Mouse (Mus musculus): Measurements from ENCODE around the gene Rps6kl1. TPM values are rescaled to one million over a fixed set of nuclear protein-coding genes. Genes with fewer than 3 reads are reported as not detected.
A peak's percentile ranks its signal among the peaks of the same experiment; 100 is the strongest.

The Rps6kl1 gene
- polyA plus RNA-seq, 1 experiment from 2014 or later: 0.45 TPM

- DNase-seq (ENCODE audit: low spot score): no peak
- 62% methylated on average over 8 of the region's 8 CpGs for WGBS
- Histone ChIP-seq H3K9me3 (replicated peaks) (no peaks in the 10 kb centered on the region), H3K27me3 (ENCODE audit: low read depth, poor library complexity, severe bottlenecking) (peaks cover 42% of the 10 kb centered on the region), H3K4me1 (peaks cover 23% of the 10 kb centered on the region), H3K36me3 (no peaks in the 10 kb centered on the region), H3K27ac (no peak overlapping the region; the same call in 1 of the 2 replicates), H3K4me3 (no peak overlapping the region)
These were observed 34.7 kb upstream of the Rps6kl1 start for GRCm38 (mm10) chr12:85185810-85186209.

- Histone ChIP-seq H3K27ac (no peak overlapping the region), H3K36me3 (no peaks in the 10 kb centered on the region), H3K4me1 (peaks cover 23% of the 10 kb centered on the region), H3K9me3 (replicated peaks) (no peaks in the 10 kb centered on the region), H3K4me3 (no peak overlapping the region), H3K27me3 (ENCODE audit: low read depth, poor library complexity, severe bottlenecking) (peaks cover 58% of the 10 kb centered on the region)
- 77% methylated on average over 5 of the region's 5 CpGs for WGBS
- DNase-seq (ENCODE audit: low spot score): no peak
These were observed 33.1 kb upstream of the Rps6kl1 start for GRCm38 (mm10) chr12:85184118-85184517.

- Histone ChIP-seq H3K27ac (no peak overlapping the region), H3K27me3 (ENCODE audit: low read depth, poor library complexity, severe bottlenecking) (peaks cover 70% of the 10 kb centered on the region), H3K4me3 (no peak overlapping the region), H3K9me3 (replicated peaks) (no peaks in the 10 kb centered on the region), H3K4me1 (peaks cover 28% of the 10 kb centered on the region), H3K36me3 (no peaks in the 10 kb centered on the region)
- 74% methylated on average over 5 of the region's 5 CpGs for WGBS
- DNase-seq (ENCODE audit: low spot score): no peak
These were observed 31.8 kb upstream of the Rps6kl1 start for GRCm38 (mm10) chr12:85182898-85183297.

GRCm38 (mm10) chr12:85182345-85182643 is 31.2 kb upstream of the Rps6kl1 start:
- Histone ChIP-seq H3K4me3 (0 out of 2 replicates have a peak overlapping the region, but pooled peaks have one; percentile 7), H3K9me3 (replicated peaks) (no peaks in the 10 kb centered on the region), H3K27ac (no peak overlapping the region; the same call in 1 of the 2 replicates), H3K27me3 (ENCODE audit: low read depth, poor library complexity, severe bottlenecking) (peaks cover 76% of the 10 kb centered on the region), H3K4me1 (peaks cover 34% of the 10 kb centered on the region), H3K36me3 (no peaks in the 10 kb centered on the region)
- WGBS: 14% methylated on average over 8 of the region's 8 CpGs
- DNase-seq (ENCODE audit: low spot score): no peak

- H3K4me1 ChIP-seq: peaks cover 40% of the 10 kb centered on the region
- H3K36me3 ChIP-seq: no peaks in the 10 kb centered on the region
- 0 out of 2 replicates have a peak overlapping the region, but pooled peaks have one; percentile 7 for H3K4me3 ChIP-seq
- no peak for DNase-seq (ENCODE audit: low spot score)
- peaks cover 81% of the 10 kb centered on the region for H3K27me3 ChIP-seq (ENCODE audit: low read depth, poor library complexity, severe bottlenecking)
- WGBS: 48% methylated on average over 15 of the region's 17 CpGs
- no peaks in the 10 kb centered on the region for H3K9me3 ChIP-seq (replicated peaks)
- peak overlapping the region; percentile 56; the same call in 1 of the 2 replicates for H3K27ac ChIP-seq
These were observed 30.6 kb upstream of the Rps6kl1 start for GRCm38 (mm10) chr12:85181475-85182344.

GRCm38 (mm10) chr12:85178294-85178693 is 27.2 kb upstream of the Rps6kl1 start:
- no peak for DNase-seq (ENCODE audit: low spot score)
- H3K27me3 ChIP-seq (ENCODE audit: low read depth, poor library complexity, severe bottlenecking): peaks cover 94% of the 10 kb centered on the region
- WGBS: 52% methylated on average over 2 of the region's 2 CpGs
- no peak overlapping the region for H3K27ac ChIP-seq
- no peak overlapping the region for H3K4me3 ChIP-seq
- H3K4me1 ChIP-seq: peaks cover 65% of the 10 kb centered on the region
- H3K9me3 ChIP-seq (replicated peaks): no peaks in the 10 kb centered on the region
- H3K36me3 ChIP-seq: no peaks in the 10 kb centered on the region

- H3K36me3 ChIP-seq: no peaks in the 10 kb centered on the region
- no peak for DNase-seq (ENCODE audit: low spot score)
- peak within 1 kb of the TSS; percentile 82 for H3K27ac ChIP-seq
- no peaks in the 10 kb centered on the region for H3K9me3 ChIP-seq (replicated peaks)
- 78% methylated on average over 10 of the region's 10 CpGs for WGBS
- peaks cover 93% of the 10 kb centered on the region for H3K27me3 ChIP-seq (ENCODE audit: low read depth, poor library complexity, severe bottlenecking)
- peak within 1 kb of the TSS; percentile 47 for H3K4me3 ChIP-seq
- peaks cover 66% of the 10 kb centered on the region for H3K4me1 ChIP-seq
These were observed 26.7 kb upstream of the Rps6kl1 start, which contains the start of gene Pgf for GRCm38 (mm10) chr12:85177740-85178239. TSS of gene Pgf (minus strand) at chr12:85177790.

GRCm38 (mm10) chr12:85176846-85177523 is 25.9 kb upstream of the Rps6kl1 start:
- WGBS: 3% methylated on average over 32 of the region's 32 CpGs
- no peaks in the 10 kb centered on the region for H3K36me3 ChIP-seq
- peak overlapping the region; percentile 47 for H3K4me3 ChIP-seq
- H3K27ac ChIP-seq: peak overlapping the region; percentile 82
- DNase-seq (ENCODE audit: low spot score): peak; percentile 68
- peaks cover 63% of the 10 kb centered on the region for H3K4me1 ChIP-seq
- H3K27me3 ChIP-seq (ENCODE audit: low read depth, poor library complexity, severe bottlenecking): peaks cover 93% of the 10 kb centered on the region
- no peaks in the 10 kb centered on the region for H3K9me3 ChIP-seq (replicated peaks)

- Histone ChIP-seq H3K27me3 (ENCODE audit: low read depth, poor library complexity, severe bottlenecking) (peaks cover 91% of the 10 kb centered on the region), H3K4me1 (peaks cover 56% of the 10 kb centered on the region), H3K9me3 (replicated peaks) (no peaks in the 10 kb centered on the region), H3K36me3 (no peaks in the 10 kb centered on the region), H3K4me3 (peak overlapping the region; percentile 47), H3K27ac (peak overlapping the region; percentile 82)
- peak; percentile 82 for DNase-seq (ENCODE audit: low spot score)
- WGBS: 7% methylated on average over 11 of the region's 11 CpGs
These were observed 25.1 kb upstream of the Rps6kl1 start for GRCm38 (mm10) chr12:85175926-85176845.

GRCm38 (mm10) chr12:85175087-85175675 is 24.1 kb upstream of the Rps6kl1 start:
- Histone ChIP-seq H3K27me3 (ENCODE audit: low read depth, poor library complexity, severe bottlenecking) (peaks cover 91% of the 10 kb centered on the region), H3K4me1 (peaks cover 59% of the 10 kb centered on the region), H3K36me3 (peaks cover 1% of the 10 kb centered on the region; the same call in 1 of the 2 replicates), H3K9me3 (replicated peaks) (no peaks in the 10 kb centered on the region), H3K4me3 (peak overlapping the region; percentile 47), H3K27ac (peak overlapping the region; percentile 82)
- 23% methylated on average over 16 of the region's 16 CpGs for WGBS
- DNase-seq (ENCODE audit: low spot score): peak; percentile 53

- Histone ChIP-seq H3K9me3 (replicated peaks) (no peaks in the 10 kb centered on the region), H3K4me1 (peaks cover 70% of the 10 kb centered on the region), H3K27me3 (ENCODE audit: low read depth, poor library complexity, severe bottlenecking) (peaks cover 84% of the 10 kb centered on the region), H3K36me3 (peaks cover 3% of the 10 kb centered on the region; the same call in 1 of the 2 replicates), H3K4me3 (no peak overlapping the region), H3K27ac (no peak overlapping the region)
- WGBS: 72% methylated on average over 7 of the region's 7 CpGs
- DNase-seq (ENCODE audit: low spot score): no peak
These were observed 23.0 kb upstream of the Rps6kl1 start for GRCm38 (mm10) chr12:85174016-85174415.

GRCm38 (mm10) chr12:85170948-85171307 is 19.9 kb upstream of the Rps6kl1 start:
- H3K9me3 ChIP-seq (replicated peaks): no peaks in the 10 kb centered on the region
- H3K4me1 ChIP-seq: peaks cover 45% of the 10 kb centered on the region
- whole genome bisulfite sequencing: 88% methylated on average over 3 of the region's 3 CpGs
- peaks cover 55% of the 10 kb centered on the region for H3K27me3 ChIP-seq (ENCODE audit: low read depth, poor library complexity, severe bottlenecking)
- peaks cover 12% of the 10 kb centered on the region; the same call in 1 of the 2 replicates for H3K36me3 ChIP-seq
- H3K4me3 ChIP-seq: no peak overlapping the region
- no peak overlapping the region for H3K27ac ChIP-seq
- no peak for DNase-seq (ENCODE audit: low spot score)
